Mouse (Mus musculus) CD4-positive, CD25-positive, alpha-beta regulatory T cell (primary cell): ENCODE measurements around the gene Col6a5. TPM values are rescaled to one million over a fixed set of nuclear protein-coding genes. Genes with fewer than 3 reads are reported as not detected.

Experiments used
- polyA plus RNA-seq: library from polyadenylated mRNA; unstranded; fragments of 100-300 nt; shearing (Covaris generic); gene quantifications from one replicate; pipeline ENCODE4 v1.2.1, GENCODE M21; 2017

Gene Col6a5
- polyA plus RNA-seq = 0.02 TPM

DNA sequence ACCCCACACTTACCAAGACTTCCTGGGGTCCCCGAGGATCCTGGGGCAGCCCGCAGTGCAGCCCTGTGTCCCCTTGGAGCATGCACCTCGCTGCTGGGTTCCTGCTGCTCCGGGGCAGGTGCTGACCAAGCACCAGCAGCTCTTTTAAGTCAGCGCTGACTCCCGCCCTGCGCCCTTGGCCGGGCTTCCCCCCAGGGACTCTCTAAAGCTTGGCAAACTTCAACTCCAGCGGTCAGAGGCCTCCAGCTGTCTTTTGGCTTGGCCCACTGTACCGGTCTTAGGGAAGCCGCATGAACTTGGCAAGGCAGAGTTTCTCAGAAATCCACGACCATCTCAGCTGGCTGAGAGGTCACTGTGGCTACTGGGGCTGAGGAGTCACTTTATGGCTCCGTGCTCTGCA lies at the start of gene Col6a5:
Gene Col6a5, minus strand, starts transcription at position 111 of the 400 bp plus-strand sequence.

DNA sequence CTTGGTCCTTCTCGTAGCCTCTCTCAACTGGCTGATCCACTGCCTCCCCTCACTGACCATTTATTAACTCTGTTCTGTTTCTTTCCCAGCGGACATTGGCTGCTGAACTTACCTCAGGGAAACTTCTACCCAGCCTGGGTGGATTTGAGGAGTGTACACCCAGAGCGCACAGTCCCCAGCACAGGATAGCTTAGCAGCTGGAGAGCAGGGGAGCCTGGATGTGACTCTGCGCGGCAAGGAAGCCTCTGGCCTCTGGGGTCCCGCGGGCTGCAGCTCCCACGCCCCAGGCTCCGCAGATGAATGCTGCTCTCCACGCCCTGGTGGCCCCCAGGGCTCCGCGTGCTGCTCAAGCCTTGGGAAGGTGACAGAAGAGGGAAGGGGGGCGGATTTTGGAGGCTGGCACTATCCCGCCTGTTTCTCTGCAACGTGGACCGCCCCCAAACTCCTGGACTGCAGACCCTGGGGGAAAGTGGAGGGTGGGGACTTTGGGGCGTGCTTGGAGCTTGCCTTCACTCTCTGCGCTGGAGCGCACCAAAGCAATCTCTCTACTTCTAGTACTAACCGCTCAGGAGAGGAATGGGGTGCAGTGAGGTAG lies 132.6 kb downstream of the Col6a5 start, which contains the start of gene Col6a6:
Gene Col6a6, minus strand, starts transcription at position 370 of the 595 bp plus-strand sequence.

Other genes starting within 250 kb of the Col6a5 start
- not detected for gene Col6a6, start 132.5 kb downstream of the Col6a5 start, polyA plus RNA-seq
- gene Col6a4, start 136.1 kb upstream of the Col6a5 start, polyA plus RNA-seq = 0.34 TPM
- gene Glyctk, start 197.5 kb upstream of the Col6a5 start, polyA plus RNA-seq = 8.1 TPM
- 118 TPM for gene Wdr82, start 210.3 kb upstream of the Col6a5 start, polyA plus RNA-seq
- 114 TPM for gene Ppm1m, start 239.1 kb upstream of the Col6a5 start, polyA plus RNA-seq
- 317 TPM for gene Twf2, start 242.5 kb upstream of the Col6a5 start, polyA plus RNA-seq